Mouse (Mus musculus): ENCODE measurements at regions not wholly inside any gene's neighbourhood (a gene's known extent, or its start where the extent isn't known, plus 50 kb on each side); places are given as distances from the start of the nearest gene placed in this dataset.
A peak's percentile ranks its signal among the peaks of the same experiment; 100 is the strongest.

DNA sequence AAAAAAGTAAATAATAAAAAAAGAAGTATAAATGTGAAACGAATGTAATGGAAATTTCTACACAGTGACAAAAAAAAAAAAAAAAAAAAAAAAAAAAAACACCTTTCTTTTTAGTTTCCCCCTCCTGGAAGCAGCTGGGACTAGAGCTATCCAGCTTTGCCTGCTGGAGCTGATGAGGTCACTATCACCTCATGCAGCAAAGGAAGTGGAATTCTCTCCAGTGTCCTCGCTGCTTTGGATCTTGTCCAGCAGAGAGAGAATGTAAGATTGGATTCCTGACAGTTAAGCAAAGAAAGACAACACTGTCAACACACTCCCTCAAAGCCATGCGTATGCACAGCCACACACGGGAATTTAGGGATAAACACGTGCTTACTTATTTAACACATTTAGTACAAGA lies 698.9 kb upstream of the 4930412O13Rik start:
- DNase-seq (peak; percentile 76), ATAC-seq (ENCODE audit: insufficient read depth) (peak; percentile 88)
- Histone ChIP-seq H3K9me3 (ENCODE audit: low read depth, low read length) (no peaks in the 10 kb centered on the region), H3K4me1 (ENCODE audit: insufficient read depth) (no peaks in the 10 kb centered on the region), H3K27ac (ENCODE audit: low read depth) (no peak overlapping the region), H3K27me3 (ENCODE audit: insufficient read depth, low read length) (no peaks in the 10 kb centered on the region), H3K4me3 (ENCODE audit: low read depth, low read length) (no peak overlapping the region), H3K9ac (no peak overlapping the region), H3K36me3 (ENCODE audit: insufficient read depth) (no peaks in the 10 kb centered on the region), H3K4me2 (no peak overlapping the region)
- no peak for TF ChIP-seq CTCF (IDR thresholded peaks at IDR 0.05; ENCODE audit: low read depth)
- WGBS: 36% methylated on average over 5 of the region's 5 CpGs

DNA sequence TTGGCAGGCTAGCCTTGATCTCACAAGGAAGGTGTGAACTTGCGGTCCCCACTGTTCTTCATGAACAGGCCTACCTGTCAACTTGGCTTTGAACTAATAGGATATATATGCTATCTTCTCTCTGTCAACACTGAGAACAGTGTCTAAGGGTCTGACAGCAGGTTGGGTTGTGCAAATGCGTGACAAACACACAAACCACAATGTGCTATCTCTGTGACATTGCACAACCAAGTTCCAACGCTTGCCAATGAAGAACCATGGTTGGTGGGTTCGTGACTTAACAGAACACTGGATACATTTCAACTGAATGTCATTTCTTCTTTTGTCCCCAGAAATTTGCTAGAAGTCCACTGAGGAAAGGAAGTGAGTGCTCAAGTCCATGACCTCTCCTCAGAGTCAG lies 696.8 kb upstream of the 4930412O13Rik start:
- no peak for TF ChIP-seq CTCF (IDR thresholded peaks at IDR 0.05; ENCODE audit: low read depth)
- no peaks in the 10 kb centered on the region for H3K4me1 ChIP-seq (ENCODE audit: insufficient read depth)
- no peak overlapping the region for H3K9ac ChIP-seq
- H3K4me3 ChIP-seq (ENCODE audit: low read depth, low read length): no peak overlapping the region
- H3K9me3 ChIP-seq (ENCODE audit: low read depth, low read length): no peaks in the 10 kb centered on the region
- 82% methylated on average over 4 of the region's 4 CpGs for WGBS
- no peak for ATAC-seq (ENCODE audit: insufficient read depth)
- H3K4me2 ChIP-seq: no peak overlapping the region
- H3K27ac ChIP-seq (ENCODE audit: low read depth): no peak overlapping the region
- no peaks in the 10 kb centered on the region for H3K27me3 ChIP-seq (ENCODE audit: insufficient read depth, low read length)
- DNase-seq: no peak
- H3K36me3 ChIP-seq (ENCODE audit: insufficient read depth): no peaks in the 10 kb centered on the region

DNA sequence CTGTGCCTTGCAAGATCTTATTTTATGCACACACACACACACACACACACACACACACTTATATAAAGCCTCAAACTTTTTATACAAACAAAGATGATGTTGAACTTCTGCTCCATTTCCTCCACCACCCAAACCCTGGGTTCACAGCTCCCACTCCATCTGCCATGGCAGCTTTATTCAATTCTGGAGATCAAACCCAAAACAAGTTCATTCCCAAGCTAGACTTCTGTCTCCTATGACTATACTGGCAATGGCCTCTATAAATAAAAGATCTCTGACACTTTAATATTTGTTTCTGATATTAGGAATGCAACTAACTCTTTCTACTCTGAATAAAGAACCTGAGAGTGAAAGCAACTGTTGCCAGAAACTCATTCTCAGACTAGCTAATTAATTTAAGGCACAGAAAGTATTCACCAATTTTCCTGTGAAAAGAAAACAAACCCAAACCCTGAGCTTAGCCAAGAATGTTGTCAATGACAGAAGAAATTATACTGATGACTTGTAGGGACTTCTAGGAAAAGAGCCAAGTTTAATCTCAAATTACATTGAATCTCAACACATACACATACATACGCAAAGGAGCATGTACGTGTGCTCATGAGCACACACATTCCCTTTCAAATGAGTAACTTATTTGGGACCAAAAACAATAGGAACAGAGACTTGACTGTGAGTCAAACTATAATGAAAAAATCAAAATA lies 695.1 kb upstream of the 4930412O13Rik start:
- Histone ChIP-seq H3K9ac (no peak overlapping the region), H3K36me3 (ENCODE audit: insufficient read depth) (no peaks in the 10 kb centered on the region), H3K27ac (ENCODE audit: low read depth) (no peak overlapping the region), H3K4me2 (no peak overlapping the region), H3K27me3 (ENCODE audit: insufficient read depth, low read length) (no peaks in the 10 kb centered on the region), H3K4me1 (ENCODE audit: insufficient read depth) (no peaks in the 10 kb centered on the region), H3K4me3 (ENCODE audit: low read depth, low read length) (no peak overlapping the region), H3K9me3 (ENCODE audit: low read depth, low read length) (no peaks in the 10 kb centered on the region)
- ATAC-seq (ENCODE audit: insufficient read depth): no peak; the same call in 1 of the 2 replicates
- WGBS: 18% methylated on average over 2 of the region's 2 CpGs
- no peak for TF ChIP-seq CTCF (IDR thresholded peaks at IDR 0.05; ENCODE audit: low read depth)
- DNase-seq: peak; percentile 45

DNA sequence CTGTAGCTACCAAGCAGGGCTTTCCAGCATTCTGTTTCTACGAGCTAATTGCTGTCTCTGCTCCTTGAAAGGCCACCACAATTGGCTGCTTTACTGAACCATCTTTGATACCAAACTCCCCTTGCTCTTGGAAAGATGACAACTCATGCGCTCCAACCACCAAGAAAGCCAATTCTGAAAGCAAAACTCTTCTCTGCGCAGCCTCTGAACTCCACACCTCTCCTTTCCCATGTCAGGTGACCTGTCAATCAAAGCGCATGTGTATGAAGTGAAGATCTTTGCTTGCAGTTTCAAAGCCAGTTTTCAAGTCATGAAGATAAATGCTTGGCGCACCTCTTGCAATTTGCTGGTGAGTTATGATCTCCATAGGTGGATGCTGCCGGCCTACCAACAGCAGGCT lies 687.9 kb upstream of the 4930412O13Rik start:
- Histone ChIP-seq H3K36me3 (ENCODE audit: insufficient read depth) (no peaks in the 10 kb centered on the region), H3K27me3 (ENCODE audit: insufficient read depth, low read length) (no peaks in the 10 kb centered on the region), H3K4me2 (no peak overlapping the region), H3K4me1 (ENCODE audit: insufficient read depth) (no peaks in the 10 kb centered on the region), H3K27ac (ENCODE audit: low read depth) (no peak overlapping the region), H3K4me3 (ENCODE audit: low read depth, low read length) (no peak overlapping the region), H3K9ac (no peak overlapping the region), H3K9me3 (ENCODE audit: low read depth, low read length) (no peaks in the 10 kb centered on the region)
- TF ChIP-seq CTCF (IDR thresholded peaks at IDR 0.05; ENCODE audit: low read depth): no peak
- ATAC-seq (ENCODE audit: insufficient read depth) (no peak), DNase-seq (no peak)
- 84% methylated on average over 6 of the region's 6 CpGs for WGBS

DNA sequence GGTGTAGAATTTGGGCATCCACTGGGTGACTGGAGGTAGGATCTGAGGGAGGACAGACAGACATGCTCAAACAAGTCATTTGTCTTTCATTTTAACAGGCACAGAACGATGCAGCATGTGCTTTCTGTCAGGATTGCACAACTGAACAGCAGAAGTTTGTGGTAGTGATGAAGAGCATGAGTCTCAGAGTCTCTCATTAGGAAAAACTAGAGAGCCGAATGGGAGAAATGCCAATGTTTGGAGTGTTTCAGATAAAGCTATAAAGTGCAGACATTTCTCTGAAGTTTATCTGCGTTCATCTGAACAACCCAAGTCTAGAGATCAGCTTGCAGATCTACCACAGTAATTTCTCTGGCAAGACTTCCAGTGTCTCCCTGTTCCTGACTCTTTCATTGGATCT lies 684.0 kb upstream of the 4930412O13Rik start:
- Histone ChIP-seq H3K36me3 (ENCODE audit: insufficient read depth) (no peaks in the 10 kb centered on the region), H3K4me1 (ENCODE audit: insufficient read depth) (no peaks in the 10 kb centered on the region), H3K4me3 (ENCODE audit: low read depth, low read length) (no peak overlapping the region), H3K27me3 (ENCODE audit: insufficient read depth, low read length) (no peaks in the 10 kb centered on the region), H3K4me2 (no peak overlapping the region), H3K9ac (no peak overlapping the region), H3K27ac (ENCODE audit: low read depth) (no peak overlapping the region), H3K9me3 (ENCODE audit: low read depth, low read length) (no peaks in the 10 kb centered on the region)
- DNase-seq (peak; percentile 83), ATAC-seq (ENCODE audit: insufficient read depth) (peak; percentile 79)
- TF ChIP-seq CTCF (IDR thresholded peaks at IDR 0.05; ENCODE audit: low read depth): no peak
- 23% methylated on average over 3 of the region's 3 CpGs for WGBS

DNA sequence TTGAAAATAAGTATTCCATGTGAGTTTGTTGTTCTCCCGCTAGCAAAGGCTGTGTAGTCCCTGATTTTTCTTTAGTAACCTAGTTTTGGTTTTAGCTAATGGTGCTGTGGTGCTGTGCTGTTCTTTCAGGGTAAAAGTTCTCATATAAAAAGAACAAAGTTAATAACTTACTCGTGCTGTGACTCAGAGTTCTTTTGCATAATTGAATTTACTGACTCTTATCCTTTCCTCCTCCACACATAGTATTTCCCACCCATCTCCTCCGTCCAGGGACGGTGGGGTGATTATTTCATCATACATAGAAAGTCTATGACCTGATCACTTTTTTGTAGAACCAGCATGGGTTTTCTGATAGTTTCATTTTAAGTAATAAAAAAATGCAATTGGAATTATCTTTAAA lies 673.1 kb upstream of the 4930412O13Rik start:
- no peak for TF ChIP-seq CTCF (IDR thresholded peaks at IDR 0.05; ENCODE audit: low read depth)
- DNase-seq (no peak), ATAC-seq (ENCODE audit: insufficient read depth) (no peak)
- Histone ChIP-seq H3K4me2 (no peak overlapping the region), H3K27ac (ENCODE audit: low read depth) (no peak overlapping the region), H3K4me1 (ENCODE audit: insufficient read depth) (no peaks in the 10 kb centered on the region), H3K9ac (no peak overlapping the region), H3K9me3 (ENCODE audit: low read depth, low read length) (no peaks in the 10 kb centered on the region), H3K36me3 (ENCODE audit: insufficient read depth) (no peaks in the 10 kb centered on the region), H3K27me3 (ENCODE audit: insufficient read depth, low read length) (no peaks in the 10 kb centered on the region), H3K4me3 (ENCODE audit: low read depth, low read length) (no peak overlapping the region)
- WGBS: 76% methylated on average over 4 of the region's 4 CpGs

Measured in lung, embryonic 14.5 days (tissue).